Comparison of ENCODE assay signal across 8 mouse cellular contexts in the genomic region with DNA sequence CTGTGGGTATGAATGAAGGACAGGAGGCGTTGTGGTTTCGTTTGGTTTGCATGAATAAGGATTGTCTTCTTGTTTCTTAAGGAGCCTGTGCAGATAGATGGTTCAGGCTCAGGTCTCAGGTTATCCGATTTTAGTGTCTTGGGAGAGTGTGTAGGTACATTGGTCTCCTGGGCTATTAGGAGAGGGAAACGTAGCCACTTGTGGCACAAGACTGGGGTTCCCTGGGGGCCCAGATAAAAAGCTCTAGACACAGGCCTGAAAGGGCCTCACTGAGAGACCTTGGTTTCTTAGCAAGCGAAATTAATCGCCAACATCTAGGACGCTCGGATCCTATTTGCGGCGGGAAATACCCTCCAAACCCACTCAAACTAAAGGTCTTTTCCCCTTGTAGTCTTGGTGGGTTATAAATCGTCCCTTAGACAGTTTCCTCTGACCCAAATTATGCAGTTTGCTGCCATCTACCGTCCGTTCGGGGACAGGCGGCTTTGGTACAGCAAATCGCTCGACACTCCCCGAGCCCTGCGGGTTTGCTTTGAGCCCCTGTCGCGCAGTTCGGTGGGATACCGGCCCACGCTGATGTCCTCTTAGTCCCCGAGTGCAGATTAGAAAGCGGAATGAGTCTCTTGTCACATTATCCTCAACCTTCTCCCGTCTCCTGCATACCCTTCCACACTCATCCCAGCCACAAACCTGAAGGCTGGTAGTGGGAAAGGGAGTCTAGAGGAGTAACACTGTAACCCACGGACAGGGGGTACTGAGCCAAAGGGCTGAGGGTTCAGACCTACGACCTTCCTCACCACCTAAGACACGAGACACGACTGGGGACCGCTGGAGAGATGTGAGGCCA. TPM values are rescaled to one million over a fixed set of nuclear protein-coding genes. Genes with fewer than 3 reads are reported as not detected.
DNase-seq lines count a peak whose midpoint lies in the region; ATAC-seq and TF ChIP-seq lines count a peak whose summit lies in the region.

No protein-coding gene starts in this region.

- no peak overlapping the region for H3K27ac ChIP-seq in heart, embryonic 11.5 days (ENCODE audit: low read depth, low read length)
- no peak overlapping the region for H3K27ac ChIP-seq in hindbrain, embryonic 12.5 days

- H3K9ac ChIP-seq in heart, embryonic 11.5 days (ENCODE audit: low read depth, low read length): no peak overlapping the region
- no peak overlapping the region for H3K9ac ChIP-seq in hindbrain, embryonic 12.5 days

- no peak overlapping the region for H3K4me2 ChIP-seq in heart, embryonic 11.5 days
- H3K4me2 ChIP-seq in hindbrain, embryonic 12.5 days (replicated peaks): no peak overlapping the region

- no peaks in the 10 kb centered on the region for H3K36me3 ChIP-seq in heart, embryonic 11.5 days (ENCODE audit: control insufficient read depth, insufficient read depth, low read length)
- no peaks in the 10 kb centered on the region for H3K36me3 ChIP-seq in G1E (replicated peaks)
- no peaks in the 10 kb centered on the region for H3K36me3 ChIP-seq in hindbrain, embryonic 12.5 days

- peaks cover 97% of the 10 kb centered on the region for H3K27me3 ChIP-seq in heart, embryonic 11.5 days (ENCODE audit: control insufficient read depth, insufficient read depth, low read length)
- H3K27me3 ChIP-seq in G1E (ENCODE audit: insufficient read depth, low read length): peaks cover 76% of the 10 kb centered on the region
- peaks cover 97% of the 10 kb centered on the region for H3K27me3 ChIP-seq in hindbrain, embryonic 12.5 days

- peak; percentile 85 for DNase-seq in heart, adult 11 months
- DNase-seq in G1E (ENCODE audit: low spot score): peak; percentile 39
- DNase-seq in embryo, embryonic 10 days (ENCODE audit: low spot score): peak; percentile 94
- DNase-seq in left cerebral cortex, postnatal 14 days (ENCODE audit: low spot score in 2 of 2): peak; percentile 26 to 56
- peak; percentile 83 for DNase-seq in testis, postnatal 10 days (ENCODE audit: low spot score)

- H3K4me3 ChIP-seq in heart, embryonic 11.5 days (ENCODE audit: low read depth, low read length): no peak overlapping the region
- no peak overlapping the region for H3K4me3 ChIP-seq in G1E (ENCODE audit: low read depth, low read length)
- peak overlapping the region; percentile 12; the same call in 1 of the 2 replicates for H3K4me3 ChIP-seq in hindbrain, embryonic 12.5 days

- WGBS in heart, embryonic 11.5 days (ENCODE audit: insufficient replicate concordance): under 1% methylated on average over 32 of the region's 32 CpGs
- under 1% methylated on average over 32 of the region's 32 CpGs for WGBS in hindbrain, embryonic 12.5 days

- ATAC-seq in heart, embryonic 11.5 days (replicated peaks; ENCODE audit: insufficient number of reproducible peaks, low FRiP score, low TSS enrichment): no peak
- ATAC-seq in G1E (ENCODE audit: extremely low read depth, insufficient number of reproducible peaks, low FRiP score, poor library complexity, severe bottlenecking): no peak
- no peak for ATAC-seq in hindbrain, embryonic 12.5 days (ENCODE audit: low FRiP score)
- peak; percentile 88 for ATAC-seq in monocyte, adult 5-6 weeks (replicated peaks; ENCODE audit: insufficient number of reproducible peaks, low FRiP score, low TSS enrichment, poor library complexity, severe bottlenecking)

- peaks cover 6% of the 10 kb centered on the region; the same call in 1 of the 2 replicates for H3K4me1 ChIP-seq in heart, embryonic 11.5 days (ENCODE audit: control insufficient read depth, insufficient read depth, low read length)
- peaks cover 7% of the 10 kb centered on the region; the same call in 1 of the 2 replicates for H3K4me1 ChIP-seq in G1E (ENCODE audit: insufficient read depth, low read depth, low read length)
- H3K4me1 ChIP-seq in hindbrain, embryonic 12.5 days: peaks cover 3% of the 10 kb centered on the region; the same call in 1 of the 2 replicates

- TF ChIP-seq CTCF in G1E (IDR thresholded peaks at IDR 0.05; ENCODE audit: low read depth, low read length): peak; percentile 40

- intact Hi-C loops in left cerebral cortex, postnatal 14 days (cut with DNase I): loop anchor here (2.0 kb wide), 1 partner anchor 446 kb away; no protein-coding TSS in a partner anchor

- no peaks in the 10 kb centered on the region for H3K9me3 ChIP-seq in heart, embryonic 11.5 days (replicated peaks; ENCODE audit: control insufficient read depth, low read length)
- no peaks in the 10 kb centered on the region for H3K9me3 ChIP-seq in G1E (replicated peaks)
- no peaks in the 10 kb centered on the region for H3K9me3 ChIP-seq in hindbrain, embryonic 12.5 days (replicated peaks)

RNA-seq across cellular contexts. Expression of a gene that starts 2.2 kb away (rescaled TPM):
- 0.32 and 0.90 TPM in 2 replicates for polyA plus RNA-seq in heart, embryonic 11.5 days (2014; fragmentation: Nextera tagmentation; extraction: Ambion mirVana)
- not detected in 2 replicates for total RNA-seq in G1E (2014; fragmentation: Nextera tagmentation)
- total RNA-seq in G1E (2017): 0.29 TPM in 1 of 2 replicates, not detected in the other
- polyA plus RNA-seq in G1E (2012): 0.26 and 0.39 TPM in 2 replicates
- polyA plus RNA-seq in hindbrain, embryonic 12.5 days (2016; fragmentation: Nextera tagmentation; extraction: Ambion mirVana): 60.0 and 64.5 TPM in 2 replicates
- not detected for total RNA-seq in left cerebral cortex, postnatal 14 days (2021)
- total RNA-seq in monocyte, adult 5-6 weeks (2017): not detected in 3 replicates

RNA-seq across cellular contexts. Expression of a gene that starts 8.0 kb away (rescaled TPM):
- polyA plus RNA-seq in heart, embryonic 11.5 days (2014; fragmentation: Nextera tagmentation; extraction: Ambion mirVana): 0.28 and 0.31 TPM in 2 replicates
- total RNA-seq in G1E (2014; fragmentation: Nextera tagmentation) (not detected in 2 replicates), G1E (2017) (not detected in 2 replicates)
- not detected in 2 replicates for polyA plus RNA-seq in G1E (2012)
- 9.6 and 11.0 TPM in 2 replicates for polyA plus RNA-seq in hindbrain, embryonic 12.5 days (2016; fragmentation: Nextera tagmentation; extraction: Ambion mirVana)
- not detected for total RNA-seq in left cerebral cortex, postnatal 14 days (2021)
- total RNA-seq in monocyte, adult 5-6 weeks (2017): not detected in 3 replicates

RNA-seq across cellular contexts. Expression of a gene that starts 8.7 kb away (rescaled TPM):
- 0.65 and 2.4 TPM in 2 replicates for polyA plus RNA-seq in heart, embryonic 11.5 days (2014; fragmentation: Nextera tagmentation; extraction: Ambion mirVana)
- total RNA-seq in G1E (2014; fragmentation: Nextera tagmentation) (not detected in 2 replicates), G1E (2017) (0.22 TPM in 1 of 2 replicates, not detected in the other)
- polyA plus RNA-seq in G1E (2012): 0.04 and 0.09 TPM in 2 replicates
- polyA plus RNA-seq in hindbrain, embryonic 12.5 days (2016; fragmentation: Nextera tagmentation; extraction: Ambion mirVana): 74.3 and 126 TPM in 2 replicates
- total RNA-seq in left cerebral cortex, postnatal 14 days (2021): not detected
- not detected in 3 replicates for total RNA-seq in monocyte, adult 5-6 weeks (2017)

RNA-seq across cellular contexts. Expression of a gene that starts 12.8 kb away (rescaled TPM):
- 0.06 TPM in 1 of 2 replicates, not detected in the other for polyA plus RNA-seq in heart, embryonic 11.5 days (2014; fragmentation: Nextera tagmentation; extraction: Ambion mirVana)
- total RNA-seq in G1E (2014; fragmentation: Nextera tagmentation): not detected in 2 replicates
- total RNA-seq in G1E (2017): 0.22 TPM in 1 of 2 replicates, not detected in the other
- polyA plus RNA-seq in G1E (2012): 0.22 and 0.56 TPM in 2 replicates
- polyA plus RNA-seq in hindbrain, embryonic 12.5 days (2016; fragmentation: Nextera tagmentation; extraction: Ambion mirVana): 4.4 and 8.1 TPM in 2 replicates
- not detected for total RNA-seq in left cerebral cortex, postnatal 14 days (2021)
- total RNA-seq in monocyte, adult 5-6 weeks (2017): not detected in 3 replicates

RNA-seq across cellular contexts. Expression of a gene that starts 23.2 kb away (rescaled TPM):
- polyA plus RNA-seq in heart, embryonic 11.5 days (2014; fragmentation: Nextera tagmentation; extraction: Ambion mirVana): 0.09 TPM in 1 of 2 replicates, not detected in the other
- not detected in 2 replicates for total RNA-seq in G1E (2014; fragmentation: Nextera tagmentation)
- not detected in 2 replicates for total RNA-seq in G1E (2017)
- polyA plus RNA-seq in G1E (2012): not detected in 2 replicates
- 0.36 and 0.46 TPM in 2 replicates for polyA plus RNA-seq in hindbrain, embryonic 12.5 days (2016; fragmentation: Nextera tagmentation; extraction: Ambion mirVana)
- total RNA-seq in left cerebral cortex, postnatal 14 days (2021): not detected
- not detected in 3 replicates for total RNA-seq in monocyte, adult 5-6 weeks (2017)

Comparison
In these comparisons a context has a peak if more than half of its experiments do, and no peak if none do; other contexts are left out.
1. DNase-seq: peak in every context shown above with its lines; median percentile 94 in embryo, embryonic 10 days; 85 in heart, adult 11 months; 83 in testis, postnatal 10 days; 41 in left cerebral cortex, postnatal 14 days; 39 in G1E.